Mouse (Mus musculus) MEL (cell line): ENCODE measurements at regions not wholly inside any gene's neighbourhood (a gene's known extent, or its start where the extent isn't known, plus 50 kb on each side); places are given as distances from the start of the nearest gene placed in this dataset.

Experiments
- CTCF ChIP-seq, 3 experiments: IDR thresholded peaks in 2 of 3; conservative IDR thresholded peaks in 1 of 3; 2 replicates each; pipeline ENCODE4 v1.5.1; 2011 to 2012; ENCODE audit warnings: low read length in 3 of 3, low read depth in 2 of 3, mild to moderate bottlenecking in 2 of 3, improper control_type of control experiment in 1 of 3, inconsistent platforms in 1 of 3, mixed read lengths in 1 of 3, moderate library complexity in 1 of 3; ENCODE audit not compliant: control insufficient read depth in 1 of 3, insufficient read depth in 1 of 3, poor library complexity in 1 of 3, severe bottlenecking in 1 of 3
- EP300 ChIP-seq, 2 experiments: IDR thresholded peaks; 2 replicates each; pipeline ENCODE4 v1.6.1; 2011; ENCODE audit warnings: improper control_type of control experiment in 2 of 2, low read length in 2 of 2, low read depth in 1 of 2, mild to moderate bottlenecking in 1 of 2
- ETS1 ChIP-seq: IDR thresholded peaks from 2 replicates; pipeline ENCODE4 v1.6.1; 2012; ENCODE audit warnings: low read depth, mild to moderate bottlenecking, inconsistent platforms, low read length, improper control_type of control experiment, moderate library complexity
- KAT2A ChIP-seq: conservative IDR thresholded peaks from 2 replicates; pipeline ENCODE4 v1.6.1; 2012; ENCODE audit warnings: low read depth, low read length, improper control_type of control experiment, inconsistent platforms
- NELFE ChIP-seq: IDR thresholded peaks from 2 replicates; pipeline ENCODE4 v1.6.1; 2011; ENCODE audit warnings: low read depth, low read length, improper control_type of control experiment
- POLR2A ChIP-seq, 2 experiments: IDR thresholded peaks; 2 replicates each; pipeline ENCODE4 v1.6.1; 2011 to 2012; ENCODE audit warnings: low read length in 2 of 2, mild to moderate bottlenecking in 2 of 2, control low read depth in 1 of 2, improper control_type of control experiment in 1 of 2, low read depth in 1 of 2, moderate library complexity in 1 of 2; ENCODE audit not compliant: control insufficient read depth in 1 of 2, insufficient read depth in 1 of 2, poor library complexity in 1 of 2

GRCm38 (mm10) chr8:89492336-89492735, 448.4 kb upstream of the Sall1 start:
- no peak for TF ChIP-seq CTCF (IDR thresholded peaks at IDR 0.05 in 2 of 3, conservative IDR thresholded peaks at IDR 0.05 in 1 of 3; ENCODE audit: control insufficient read depth in 1 of 3, insufficient read depth in 1 of 3, low read depth in 2 of 3, low read length in 3 of 3, poor library complexity in 1 of 3, severe bottlenecking in 1 of 3)
- TF ChIP-seq KAT2A, result no peak
- TF ChIP-seq NELFE, result no peak
- no peak for TF ChIP-seq EP300 (IDR thresholded peaks at IDR 0.05; ENCODE audit: low read depth in 1 of 2, low read length in 2 of 2)
- TF ChIP-seq ETS1, result no peak
- no peak for TF ChIP-seq POLR2A (IDR thresholded peaks at IDR 0.05; ENCODE audit: control insufficient read depth in 1 of 2, insufficient read depth in 1 of 2, low read depth in 1 of 2, low read length in 2 of 2, poor library complexity in 1 of 2)
